Mouse (Mus musculus): ENCODE measurements at regions not wholly inside any gene's neighbourhood (a gene's known extent, or its start where the extent isn't known, plus 50 kb on each side); places are given as distances from the start of the nearest gene placed in this dataset.

- DNase-seq (ENCODE audit: low spot score): no peak
Measured at GRCm38 (mm10) chr6:140300470-140301145, 123.2 kb upstream of the Plekha5 start.

GRCm38 (mm10) chr6:140299653-140300052 lies 124.2 kb upstream of the Plekha5 start:
- no peak for DNase-seq (ENCODE audit: low spot score)

- DNase-seq (ENCODE audit: low spot score): no peak
Measured at GRCm38 (mm10) chr6:140297969-140298554, 125.8 kb upstream of the Plekha5 start.

GRCm38 (mm10) chr6:140297561-140297960 lies 126.3 kb upstream of the Plekha5 start:
- no peak for DNase-seq (ENCODE audit: low spot score)

- no peak for DNase-seq (ENCODE audit: low spot score)
Measured at GRCm38 (mm10) chr6:140290109-140290508, 133.7 kb upstream of the Plekha5 start.

GRCm38 (mm10) chr6:140288799-140289198 lies 135.1 kb upstream of the Plekha5 start:
- DNase-seq (ENCODE audit: low spot score): no peak

GRCm38 (mm10) chr6:140282285-140282577 lies 141.6 kb upstream of the Plekha5 start:
- DNase-seq (ENCODE audit: low spot score): no peak

- DNase-seq (ENCODE audit: low spot score): no peak
Measured at GRCm38 (mm10) chr6:140281488-140282284, 142.2 kb upstream of the Plekha5 start.

- DNase-seq (ENCODE audit: low spot score): no peak
Measured at GRCm38 (mm10) chr6:140280817-140281475, 142.9 kb upstream of the Plekha5 start.

GRCm38 (mm10) chr6:140279736-140280370 lies 144.0 kb upstream of the Plekha5 start:
- no peak for DNase-seq (ENCODE audit: low spot score)

GRCm38 (mm10) chr6:140278750-140279149 lies 145.1 kb upstream of the Plekha5 start:
- no peak for DNase-seq (ENCODE audit: low spot score)

- DNase-seq (ENCODE audit: low spot score): no peak
Measured at GRCm38 (mm10) chr6:140270592-140270991, 153.3 kb upstream of the Plekha5 start.

- no peak for DNase-seq (ENCODE audit: low spot score)
Measured at GRCm38 (mm10) chr6:140268315-140269070, 155.4 kb upstream of the Plekha5 start.

- no peak for DNase-seq (ENCODE audit: low spot score)
Measured at GRCm38 (mm10) chr6:140263920-140264319, 159.9 kb upstream of the Plekha5 start.

- DNase-seq (ENCODE audit: low spot score): no peak
Measured at GRCm38 (mm10) chr6:140261813-140262212, 162.0 kb upstream of the Plekha5 start.

- no peak for DNase-seq (ENCODE audit: low spot score)
Measured at GRCm38 (mm10) chr6:140258761-140259160, 165.1 kb upstream of the Plekha5 start.

GRCm38 (mm10) chr6:140258101-140258500 lies 165.8 kb upstream of the Plekha5 start:
- DNase-seq (ENCODE audit: low spot score): no peak

- DNase-seq (ENCODE audit: low spot score): no peak
Measured at GRCm38 (mm10) chr6:140251527-140251926, 172.3 kb upstream of the Plekha5 start.

GRCm38 (mm10) chr6:140243411-140244151 lies 180.3 kb upstream of the Plekha5 start:
- DNase-seq (ENCODE audit: low spot score): no peak

- DNase-seq (ENCODE audit: low spot score): no peak
Measured at GRCm38 (mm10) chr6:140239356-140239755, 184.5 kb upstream of the Plekha5 start.

- DNase-seq (ENCODE audit: low spot score): no peak
Measured at GRCm38 (mm10) chr6:140231537-140231936, 190.3 kb upstream of the Plcz1 start.

Data from urinary bladder, adult 2 months (tissue).